Mouse (Mus musculus) inflammation-experienced regulatory T-cells, adult 6 months (primary cell): ENCODE data around the gene Krtap29-1. TPM values are rescaled to one million over a fixed set of nuclear protein-coding genes. Genes with fewer than 3 reads are reported as not detected.

ENCODE experiments used
- ATAC-seq: one replicate; pipeline ENCODE4 v1.8.0; 2017
- polyA plus RNA-seq, 3 experiments: library from polyadenylated mRNA; unstranded; fragments of 100-300 nt; shearing (Covaris generic); gene quantifications; one replicate each; pipeline ENCODE4 v1.2.1; 2017

Gene Krtap29-1
- polyA plus RNA-seq, 3 experiments from 2014 or later, result not detected

DNA sequence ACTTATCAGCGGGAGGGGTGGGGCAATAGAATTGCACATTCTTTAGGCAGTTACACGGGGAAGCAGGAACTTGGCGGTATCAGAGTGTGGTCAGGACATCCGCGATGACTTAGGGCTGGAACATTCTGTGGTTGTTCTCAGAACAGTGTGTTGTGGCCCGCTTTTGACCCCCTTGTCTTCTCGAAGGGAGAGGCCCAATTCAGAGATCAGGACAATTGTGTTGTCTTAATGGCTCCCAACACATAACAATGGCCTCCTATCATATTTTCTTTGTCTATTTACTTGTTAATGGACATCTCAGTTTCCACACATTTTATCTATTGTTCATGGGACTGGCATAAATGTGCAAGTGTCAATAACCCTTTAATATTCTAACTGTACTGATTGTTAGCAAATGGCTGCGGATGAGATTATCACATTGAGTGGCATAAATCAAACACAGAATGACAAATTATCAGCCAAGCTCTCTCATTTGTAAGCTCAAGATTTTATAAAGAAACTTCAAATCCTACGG is 41.0 kb downstream of the Krtap29-1 start:
- ATAC-seq, result no peak

- no peak for ATAC-seq
These were observed 42.9 kb downstream of the Krtap29-1 start, which contains the start of gene Krtap31-2 for GRCm38 (mm10) chr11:99935991-99936390. Gene Krtap31-2 (plus strand): TSS chr11:99936291.

Other genes with a start within 250 kb of the Krtap29-1 start
- gene Gm14180, start 244.8 kb downstream of the Krtap29-1 start, polyA plus RNA-seq, result not detected
- not detected for gene Gm11595, start 206.1 kb downstream of the Krtap29-1 start, polyA plus RNA-seq
- not detected for gene Krtap4-8, start 198.3 kb downstream of the Krtap29-1 start, polyA plus RNA-seq
- gene Krtap4-9, start 193.9 kb downstream of the Krtap29-1 start, polyA plus RNA-seq, result not detected
- not detected for gene Gm11596, start 185.6 kb downstream of the Krtap29-1 start, polyA plus RNA-seq
- gene Gm11569, start 180.1 kb downstream of the Krtap29-1 start, polyA plus RNA-seq, result not detected
- not detected for gene Gm11554, start 174.6 kb downstream of the Krtap29-1 start, polyA plus RNA-seq
- gene Krtap4-13, start 169.2 kb downstream of the Krtap29-1 start, polyA plus RNA-seq, result not detected
- gene Gm11564, start 163.4 kb downstream of the Krtap29-1 start, polyA plus RNA-seq, result not detected
- not detected for gene 2300003K06Rik, start 141.0 kb downstream of the Krtap29-1 start, polyA plus RNA-seq
- gene Krtap4-16, start 127.4 kb downstream of the Krtap29-1 start, polyA plus RNA-seq, result not detected
- not detected for gene Gm11568, start 121.1 kb downstream of the Krtap29-1 start, polyA plus RNA-seq
- not detected for gene Gm11559, start 114.6 kb downstream of the Krtap29-1 start, polyA plus RNA-seq
- gene Krtap9-1, start 105.7 kb downstream of the Krtap29-1 start, polyA plus RNA-seq, result not detected
- gene Gm11567, start 99.9 kb downstream of the Krtap29-1 start, polyA plus RNA-seq, result not detected
- gene Krtap31-1, start 71.1 kb downstream of the Krtap29-1 start, polyA plus RNA-seq, result not detected
- gene Gm11565, start 64.3 kb downstream of the Krtap29-1 start, polyA plus RNA-seq, result not detected
- not detected for gene Krtap31-2, start 42.8 kb downstream of the Krtap29-1 start, polyA plus RNA-seq
- gene Krtap9-5, start 30.6 kb downstream of the Krtap29-1 start, polyA plus RNA-seq, result not detected
- not detected for gene Krtap16-1, start 7.5 kb upstream of the Krtap29-1 start, polyA plus RNA-seq
- not detected for gene Krtap17-1, start 14.9 kb upstream of the Krtap29-1 start, polyA plus RNA-seq
- gene Krt33a, start 37.2 kb upstream of the Krtap29-1 start, polyA plus RNA-seq, result not detected
- gene Krt33b, start 50.8 kb upstream of the Krtap29-1 start, polyA plus RNA-seq, result not detected
- gene Krt34, start 62.5 kb upstream of the Krtap29-1 start, polyA plus RNA-seq, result not detected
- gene Krt31, start 71.5 kb upstream of the Krtap29-1 start, polyA plus RNA-seq, result not detected
- not detected for gene Krt32, start 109.2 kb upstream of the Krtap29-1 start, polyA plus RNA-seq
- not detected for gene Krt35, start 117.2 kb upstream of the Krtap29-1 start, polyA plus RNA-seq
- not detected for gene Krt36, start 126.6 kb upstream of the Krtap29-1 start, polyA plus RNA-seq
- not detected for gene Krt13, start 142.5 kb upstream of the Krtap29-1 start, polyA plus RNA-seq
- gene Krt15, start 156.9 kb upstream of the Krtap29-1 start, polyA plus RNA-seq, result not detected
- gene Krt19, start 169.6 kb upstream of the Krtap29-1 start, polyA plus RNA-seq, result not detected
- not detected for gene Krt9, start 214.2 kb upstream of the Krtap29-1 start, polyA plus RNA-seq
- not detected for gene Krt14, start 228.5 kb upstream of the Krtap29-1 start, polyA plus RNA-seq